22 mouse cellular contexts compared by ENCODE assay signal in genomic region chr15:69275546-69276255, GRCm38 (mm10).
DNase-seq lines count a peak whose midpoint lies in the region; ATAC-seq lines count a peak whose summit lies in the region.
"Had no signal": no experiment of that assay in that cellular context is flagged by ENCODE, and none has a peak within 500 bp of the region (broad histone marks: within the 10 kb centered on the region; RNA-seq: fewer than 3 reads in every experiment).

No protein-coding gene starts in this region.

- no peak overlapping the region for H3K4me3 ChIP-seq in embryonic facial prominence, embryonic 14.5 days (ENCODE audit: low read depth, low read length)
- H3K4me3 ChIP-seq: heart, embryonic 10.5 days; hindbrain, embryonic 10.5 days; limb, embryonic 13.5 days; midbrain, embryonic 12.5 days; neural tube, embryonic 15.5 days had no signal

- H3K9ac ChIP-seq in embryonic facial prominence, embryonic 14.5 days (ENCODE audit: low read depth, low read length): no peak overlapping the region
- H3K9ac ChIP-seq: limb, embryonic 13.5 days; liver, embryonic 14.5 days; midbrain, embryonic 12.5 days; neural tube, embryonic 15.5 days had no signal

- no peaks in the 10 kb centered on the region for H3K9me3 ChIP-seq in embryonic facial prominence, embryonic 14.5 days (ENCODE audit: control insufficient read depth, low read length)
- H3K9me3 ChIP-seq: heart, embryonic 10.5 days; hindbrain, embryonic 10.5 days; limb, embryonic 13.5 days; midbrain, embryonic 12.5 days; neural tube, embryonic 15.5 days had no signal

- H3K27ac ChIP-seq in embryonic facial prominence, embryonic 14.5 days (replicated peaks; ENCODE audit: low read depth, low read length): no peak overlapping the region
- H3K27ac ChIP-seq: heart, embryonic 10.5 days; hindbrain, embryonic 10.5 days; limb, embryonic 13.5 days; liver, embryonic 14.5 days; macrophage; midbrain, embryonic 12.5 days; neural tube, embryonic 15.5 days had no signal

- no peak for DNase-seq in frontal cortex, postnatal 25 days (ENCODE audit: low spot score in 2 of 2)
- peak; percentile 8 to 28 for DNase-seq in left cerebral cortex, postnatal 14 days (ENCODE audit: low spot score in 2 of 2)
- no peak for DNase-seq in left cerebral cortex, postnatal 36 days (ENCODE audit: low spot score in 2 of 2)
- DNase-seq in Muller cell, postnatal 12 days (ENCODE audit: inconsistent ontology term): peak; percentile 15
- peak; percentile 31 for DNase-seq in embryonic facial prominence, embryonic 14.5 days (ENCODE audit: low spot score)
- DNase-seq in lung, adult 18-20 months: no peak
- DNase-seq: B cell, adult 2 months; cerebellum, adult 9-11 months; embryo, embryonic 11 days; gastrocnemius, postnatal 14 days; kidney, adult 8-10 months; kidney, postnatal 14 days; spleen, adult 18-20 months; thymus, adult 18-20 months had no signal

- peak; percentile 67 for ATAC-seq in frontal cortex, adult (ENCODE audit: low TSS enrichment)
- ATAC-seq in embryonic facial prominence, embryonic 14.5 days (ENCODE audit: low read depth): no peak; the same call in 1 of the 2 replicates

- no peaks in the 10 kb centered on the region for H3K36me3 ChIP-seq in embryonic facial prominence, embryonic 14.5 days (ENCODE audit: control insufficient read depth, insufficient read depth, low read length)
- H3K36me3 ChIP-seq: heart, embryonic 10.5 days; hindbrain, embryonic 10.5 days; limb, embryonic 13.5 days; midbrain, embryonic 12.5 days; neural tube, embryonic 15.5 days had no signal

- no peaks in the 10 kb centered on the region for H3K4me1 ChIP-seq in embryonic facial prominence, embryonic 14.5 days (ENCODE audit: control insufficient read depth, insufficient read depth, low read length)
- H3K4me1 ChIP-seq: heart, embryonic 10.5 days; midbrain, embryonic 12.5 days; neural tube, embryonic 15.5 days had no signal

- intact Hi-C loops in left cerebral cortex, postnatal 14 days (cut with DNase I): no loop called here
- intact Hi-C loops in left cerebral cortex, postnatal 36 days (cut with DNase I): no loop called here

- no peaks in the 10 kb centered on the region for H3K27me3 ChIP-seq in embryonic facial prominence, embryonic 14.5 days (replicated peaks; ENCODE audit: control insufficient read depth, insufficient read depth, low read length)
- H3K27me3 ChIP-seq: limb, embryonic 13.5 days; midbrain, embryonic 12.5 days; neural tube, embryonic 15.5 days had no signal

- no peak overlapping the region for H3K4me2 ChIP-seq in embryonic facial prominence, embryonic 14.5 days (ENCODE audit: low read depth, low read length)
- H3K4me2 ChIP-seq: limb, embryonic 13.5 days; midbrain, embryonic 12.5 days; neural tube, embryonic 15.5 days had no signal

Comparison
In these comparisons a context has a peak if more than half of its experiments do, and no peak if none do; other contexts are left out.
1. DNase-seq: peak in left cerebral cortex, postnatal 14 days (2 of 2), Muller cell, postnatal 12 days (single experiment) and embryonic facial prominence, embryonic 14.5 days (single experiment); none in frontal cortex, postnatal 25 days (0 of 2), left cerebral cortex, postnatal 36 days (0 of 2) and lung, adult 18-20 months (0 of 2).